Mouse (Mus musculus) CH12.LX (cell line): Measurements from ENCODE around the gene Tssk2. TPM values are rescaled to one million over a fixed set of nuclear protein-coding genes. Genes with fewer than 3 reads are reported as not detected.
A peak's percentile ranks its signal among the peaks of the same experiment; 100 is the strongest.

ENCODE experiments used
- DNase-seq: peaks from one replicate; pipeline ENCODE4 v3.0.0-alpha.2; 2013; ENCODE audit errors: extremely low read depth
- H3K27ac ChIP-seq: 2 replicates; pipeline ENCODE4 v1.5.1; 2012; ENCODE audit warnings: low read depth, mild to moderate bottlenecking, control low read depth, moderate library complexity; ENCODE audit not compliant: insufficient read depth
- H3K27me3 ChIP-seq: replicated peaks from 2 replicates; pipeline ENCODE3; 2012; ENCODE audit warnings: inconsistent platforms
- H3K36me3 ChIP-seq, 2 experiments: replicated peaks in 1 of 2; 2 replicates each; pipeline versions ENCODE3 to v1.6.1; 2012; ENCODE audit warnings: inconsistent platforms in 1 of 2, low read length in 1 of 2, mild to moderate bottlenecking in 1 of 2, mixed read lengths in 1 of 2, moderate library complexity in 1 of 2; ENCODE audit not compliant: control insufficient read depth in 1 of 2, insufficient read depth in 1 of 2
- H3K4me1 ChIP-seq, 2 experiments: 2 replicates each; pipeline ENCODE4 v1.6.1; 2012; ENCODE audit warnings: inconsistent platforms in 1 of 2, moderate library complexity in 1 of 2; ENCODE audit not compliant: insufficient read depth in 2 of 2, control insufficient read depth in 1 of 2
- H3K4me2 ChIP-seq: 2 replicates; pipeline ENCODE4 v1.6.1; 2012; ENCODE audit warnings: low read depth, mild to moderate bottlenecking, control low read depth; ENCODE audit not compliant: poor library complexity, insufficient read depth, severe bottlenecking
- H3K4me3 ChIP-seq, 3 experiments: fragments of 150-350 bp in 1 of 3; sonication (generic) in 1 of 3; replicated peaks in 1 of 3; 2 replicates each; pipeline versions ENCODE3 to v1.5.1; 2011 to 2012; ENCODE audit warnings: low read depth in 2 of 3, low read length in 2 of 3, mild to moderate bottlenecking in 2 of 3, moderate library complexity in 2 of 3, control low read depth in 1 of 3, improper control_type of control experiment in 1 of 3, inconsistent platforms in 1 of 3, mixed read lengths in 1 of 3; ENCODE audit not compliant: poor library complexity in 1 of 3
- H3K79me2 ChIP-seq: replicated peaks from 2 replicates; pipeline ENCODE4 v1.6.1; 2012; ENCODE audit warnings: mild to moderate bottlenecking, moderate library complexity; ENCODE audit not compliant: control insufficient read depth, poor library complexity, insufficient read depth, severe bottlenecking; ENCODE audit errors: extremely low read depth
- H3K9ac ChIP-seq: 2 replicates; pipeline ENCODE4 v1.6.1; 2012; ENCODE audit warnings: low read depth, mild to moderate bottlenecking, control low read depth, moderate library complexity; ENCODE audit not compliant: insufficient read depth
- H3K9me3 ChIP-seq: replicated peaks from 2 replicates; pipeline ENCODE3; 2012; ENCODE audit warnings: low read length, inconsistent platforms, mixed read lengths
- BHLHE40 ChIP-seq: IDR thresholded peaks from 2 replicates; pipeline ENCODE4 v1.6.1; 2011; ENCODE audit warnings: mild to moderate bottlenecking, low read depth, low read length, improper control_type of control experiment
- CTCF ChIP-seq, 2 experiments: IDR thresholded peaks in 1 of 2; conservative IDR thresholded peaks in 1 of 2; 2 replicates each; pipeline ENCODE4 v1.5.1; 2011 to 2012; ENCODE audit warnings: low read depth in 2 of 2, low read length in 2 of 2, improper control_type of control experiment in 1 of 2, inconsistent platforms in 1 of 2, mild to moderate bottlenecking in 1 of 2, moderate library complexity in 1 of 2
- E2F4 ChIP-seq: IDR thresholded peaks from 2 replicates; pipeline ENCODE4 v1.6.1; 2011; ENCODE audit warnings: low read depth, low read length, improper control_type of control experiment; ENCODE audit not compliant: insufficient replicate concordance
- EP300 ChIP-seq: IDR thresholded peaks from 2 replicates; pipeline ENCODE4 v1.6.1; 2011; ENCODE audit warnings: low read length, improper control_type of control experiment
- HCFC1 ChIP-seq: IDR thresholded peaks from 2 replicates; pipeline ENCODE4 v1.6.1; 2012; ENCODE audit warnings: low read depth, mild to moderate bottlenecking, inconsistent platforms, low read length, improper control_type of control experiment
- IRF4 ChIP-seq: IDR thresholded peaks from 2 replicates; pipeline ENCODE4 v1.6.1; 2014; ENCODE audit warnings: low read depth, mild to moderate bottlenecking, inconsistent platforms, low read length, improper control_type of control experiment
- JUND ChIP-seq: conservative IDR thresholded peaks from 2 replicates; pipeline ENCODE4 v1.6.1; 2011; ENCODE audit warnings: low read depth, low read length, improper control_type of control experiment
- KAT2A ChIP-seq: IDR thresholded peaks from 2 replicates; pipeline ENCODE4 v1.6.1; 2012; ENCODE audit warnings: low read length, improper control_type of control experiment, inconsistent platforms; ENCODE audit not compliant: insufficient replicate concordance
- MAFK ChIP-seq: IDR thresholded peaks from 2 replicates; pipeline ENCODE4 v1.6.1; 2011; ENCODE audit warnings: low read length, improper control_type of control experiment; ENCODE audit not compliant: insufficient replicate concordance
- MAX ChIP-seq: IDR thresholded peaks from 2 replicates; pipeline ENCODE4 v1.6.1; 2011; ENCODE audit warnings: low read length, improper control_type of control experiment
- MEF2A ChIP-seq: IDR thresholded peaks from 2 replicates; pipeline ENCODE4 v1.6.1; 2014; ENCODE audit warnings: low read depth, mild to moderate bottlenecking, inconsistent platforms, low read length, improper control_type of control experiment, borderline replicate concordance
- MYC ChIP-seq: IDR thresholded peaks from 2 replicates; pipeline ENCODE4 v1.6.1; 2011; ENCODE audit warnings: low read depth, mild to moderate bottlenecking, improper control_type of control experiment, low read length
- NELFE ChIP-seq: IDR thresholded peaks from 2 replicates; pipeline ENCODE4 v1.6.1; 2011; ENCODE audit warnings: low read depth, low read length, improper control_type of control experiment
- PAX5 ChIP-seq: IDR thresholded peaks from 2 replicates; pipeline ENCODE4 v1.6.1; 2012; ENCODE audit warnings: low read length, inconsistent platforms, mixed read lengths
- POLR2A ChIP-seq: IDR thresholded peaks from 2 replicates; pipeline ENCODE4 v1.6.1; 2011; ENCODE audit warnings: low read depth, mild to moderate bottlenecking, improper control_type of control experiment, low read length
- POLR2AphosphoS2 ChIP-seq: IDR thresholded peaks from 2 replicates; pipeline ENCODE4 v1.6.1; 2011; ENCODE audit warnings: low read depth, low read length, improper control_type of control experiment
- RAD21 ChIP-seq: IDR thresholded peaks from 2 replicates; pipeline ENCODE4 v1.6.1; 2011; ENCODE audit warnings: low read depth, mild to moderate bottlenecking, low read length, improper control_type of control experiment, moderate library complexity
- SMC3 ChIP-seq: IDR thresholded peaks from 2 replicates; pipeline ENCODE4 v1.6.1; 2011; ENCODE audit warnings: low read depth, low read length, improper control_type of control experiment
- TCF12 ChIP-seq: IDR thresholded peaks from 2 replicates; pipeline ENCODE4 v1.6.1; 2014; ENCODE audit warnings: low read depth, mild to moderate bottlenecking, inconsistent platforms, low read length, improper control_type of control experiment
- USF2 ChIP-seq: conservative IDR thresholded peaks from 2 replicates; pipeline ENCODE4 v1.6.1; 2011; ENCODE audit warnings: low read depth, low read length, improper control_type of control experiment
- ZC3H11A ChIP-seq: IDR thresholded peaks from 2 replicates; pipeline ENCODE4 v1.6.1; 2012; ENCODE audit warnings: low read depth, mild to moderate bottlenecking, inconsistent platforms, low read length, improper control_type of control experiment
- ZKSCAN1 ChIP-seq: IDR thresholded peaks from 2 replicates; pipeline ENCODE4 v1.6.1; 2012; ENCODE audit warnings: low read depth, inconsistent platforms, low read length, improper control_type of control experiment, borderline replicate concordance
- ZNF384 ChIP-seq: IDR thresholded peaks from 2 replicates; pipeline ENCODE4 v1.6.1; 2012; ENCODE audit warnings: low read depth, low read length, improper control_type of control experiment, inconsistent platforms
- dilution Hi-C: fragments of 300-500 bp; cut with MboI; formaldehyde crosslinking; loops from 2 replicates; pipeline ENCODE4 v1.14.3; 2020; ENCODE audit warnings: low sequenced_read_pairs; ENCODE audit not compliant: extremely low pct_unique_long_range_greater_than_20kb, extremely low pct_ligation_motif_present
- in situ Hi-C: fragments of 300-500 bp; cut with MboI; formaldehyde crosslinking; loops from 3 replicates; pipeline ENCODE4 v1.14.3; 2019; ENCODE audit warnings: low sequenced_read_pairs, low pct_ligation_motif_present, low pct_unique_long_range_greater_than_20kb, mixed read lengths
- polyA plus RNA-seq: library from polyadenylated mRNA; unstranded; fragments of >175 nt; gene quantifications from 2 replicates; pipeline ENCODE4 v1.2.1, GENCODE M21; 2012; ENCODE audit warnings: low read depth; ENCODE audit not compliant: insufficient read length
- total RNA-seq, 2 experiments: library from RNA; depleted of rRNA; stranded (reverse); fragments of 300-350 nt in 1 of 2; fragments of >200 nt in 1 of 2; gene quantifications; 2 replicates each; pipeline ENCODE4 v1.2.3; 2012 to 2014

Tssk2 gene
- total RNA-seq (2012; rRNA removed) (not detected in 2 replicates), total RNA-seq (2014; rRNA removed) (not detected in 2 replicates), polyA plus RNA-seq (0.21 TPM in 1 of 2 replicates, not detected in the other)

- H3K9me3 ChIP-seq: no peaks in the 10 kb centered on the region
- no peaks in the 10 kb centered on the region for H3K79me2 ChIP-seq
- no peak within 1 kb of the TSS for H3K4me3 ChIP-seq
- no peak within 1 kb of the TSS for H3K9ac ChIP-seq
- no peak for DNase-seq
- no peaks in the 10 kb centered on the region for H3K27me3 ChIP-seq
- no peak within 1 kb of the TSS for H3K4me2 ChIP-seq
- in situ Hi-C loops (no loop called here), dilution Hi-C loops (no loop called here)
- H3K27ac ChIP-seq: no peak within 1 kb of the TSS
- TF ChIP-seq IRF4 (no peak), ZNF384 (no peak), MEF2A (no peak), KAT2A (no peak), MAFK (no peak), E2F4 (no peak), JUND (no peak), EP300 (no peak), MYC (no peak), PAX5 (no peak), POLR2A (no peak), ZC3H11A (no peak), MAX (no peak), POLR2AphosphoS2 (no peak), HCFC1 (no peak), TCF12 (no peak), USF2 (no peak), NELFE (no peak), BHLHE40 (no peak), ZKSCAN1 (no peak)
- H3K36me3 ChIP-seq: peaks cover 46 to 60% of the 10 kb centered on the region in 2 experiments
- H3K4me1 ChIP-seq: no peaks in the 10 kb centered on the region
Measured at GRCm38 (mm10) chr16:17898462-17898861, at the start of gene Tssk2, which contains the start of gene Dgcr2. Gene Tssk2 (plus strand): TSS chr16:17898637. Gene Dgcr2 (minus strand): TSS chr16:17898562.

DNA sequence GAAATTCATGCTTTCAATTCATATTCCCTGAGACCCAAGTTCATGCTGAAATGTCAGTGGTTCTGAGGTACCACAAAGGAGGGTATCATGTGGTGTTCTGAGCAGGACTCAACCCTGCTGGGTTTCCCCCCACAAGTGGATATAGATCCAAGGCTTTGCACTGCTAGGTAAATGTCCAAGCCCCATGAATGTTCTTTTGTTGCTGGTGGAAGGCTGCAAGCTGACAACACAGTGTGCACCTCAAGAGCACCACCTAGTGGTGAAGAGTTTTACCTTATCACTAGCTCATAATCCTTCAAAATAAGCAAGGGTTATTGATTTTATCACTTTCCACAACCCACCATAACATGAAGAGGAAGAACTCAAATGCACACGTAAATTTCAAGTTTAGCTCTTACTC lies 49.5 kb upstream of the Tssk2 start:
- DNase-seq: peak; percentile 69
- TF ChIP-seq RAD21 (peak; percentile 50), CTCF (conservative IDR thresholded peaks at IDR 0.05 in 1 of 2, IDR thresholded peaks at IDR 0.05 in 1 of 2; ENCODE audit: low read depth in 2 of 2, low read length in 2 of 2) (peak; percentile 81 to 94), SMC3 (peak; percentile 44), ZC3H11A (no peak)
- TF ChIP-seq, all 38 proteins: peak for 3
- peaks cover 0 to 6% of the 10 kb centered on the region in 2 experiments; a peak in 2 of 4 replicates for H3K4me1 ChIP-seq
- H3K36me3 ChIP-seq: peaks cover 74 to 95% of the 10 kb centered on the region in 2 experiments
- no peaks in the 10 kb centered on the region for H3K9me3 ChIP-seq
- in situ Hi-C loops (no loop called here), dilution Hi-C loops (no loop called here)
- H3K27me3 ChIP-seq: no peaks in the 10 kb centered on the region
- H3K9ac ChIP-seq: no peak overlapping the region
- H3K27ac ChIP-seq: no peak overlapping the region
- H3K4me3 ChIP-seq: no peak overlapping the region
- no peak overlapping the region for H3K4me2 ChIP-seq
- no peaks in the 10 kb centered on the region for H3K79me2 ChIP-seq
